Mouse (Mus musculus): ENCODE measurements around the gene Eef1g. TPM values are rescaled to one million over a fixed set of nuclear protein-coding genes. Genes with fewer than 3 reads are reported as not detected.
"Not testable (repeated sequence)": the region's sequence is repeated elsewhere in the genome, so short reads cannot be mapped to it uniquely, and the experiment has no call there.

The Eef1g gene
- polyA plus RNA-seq, 1 experiment from 2014 or later, result 289 TPM

- no peak overlapping the region for H3K27ac ChIP-seq (replicated peaks)
- H3K4me2 ChIP-seq, result no peak overlapping the region
- no peaks in the 10 kb centered on the region for H3K9me3 ChIP-seq
- peaks cover 26% of the 10 kb centered on the region for H3K4me1 ChIP-seq (replicated peaks)
- ATAC-seq (ENCODE audit: low FRiP score, low read depth), result no peak
- H3K9ac ChIP-seq, result no peak overlapping the region
- H3K4me3 ChIP-seq, result no peak overlapping the region
- WGBS, result 95% methylated on average over 7 of the region's 7 CpGs
- H3K27me3 ChIP-seq, result no peaks in the 10 kb centered on the region
- peaks cover 64% of the 10 kb centered on the region for H3K36me3 ChIP-seq
Observed at GRCm38 (mm10) chr19:8946929-8947328, 19.9 kb upstream of the Eef1g start.

- Histone ChIP-seq H3K4me1 (replicated peaks) (peaks cover 26% of the 10 kb centered on the region), H3K4me2 (no peak overlapping the region), H3K27ac (replicated peaks) (no peak overlapping the region), H3K36me3 (peaks cover 65% of the 10 kb centered on the region), H3K4me3 (no peak overlapping the region), H3K9me3 (no peaks in the 10 kb centered on the region), H3K27me3 (no peaks in the 10 kb centered on the region), H3K9ac (no peak overlapping the region)
- ATAC-seq (ENCODE audit: low FRiP score, low read depth), result no peak
- 90% methylated on average over 5 of the region's 5 CpGs for WGBS
Observed at GRCm38 (mm10) chr19:8950190-8950589, 16.7 kb upstream of the Eef1g start.

- Histone ChIP-seq H3K4me2 (no peak overlapping the region), H3K9me3 (no peaks in the 10 kb centered on the region), H3K27me3 (no peaks in the 10 kb centered on the region), H3K9ac (peak overlapping the region; percentile 42; the same call in 1 of the 2 replicates), H3K4me1 (replicated peaks) (peaks cover 29% of the 10 kb centered on the region), H3K4me3 (no peak overlapping the region), H3K27ac (replicated peaks) (peak overlapping the region; percentile 89), H3K36me3 (peaks cover 55% of the 10 kb centered on the region)
- 78% methylated on average over 9 of the region's 9 CpGs for WGBS
- ATAC-seq (ENCODE audit: low FRiP score, low read depth), result no peak
Observed at GRCm38 (mm10) chr19:8952241-8952640, 14.6 kb upstream of the Eef1g start.

- H3K9ac ChIP-seq, result peak within 1 kb of the TSS; percentile 61
- peak within 1 kb of the TSS; percentile 96 for H3K4me2 ChIP-seq
- H3K4me1 ChIP-seq (replicated peaks), result peaks cover 29% of the 10 kb centered on the region
- H3K36me3 ChIP-seq, result peaks cover 51% of the 10 kb centered on the region
- no peaks in the 10 kb centered on the region for H3K27me3 ChIP-seq
- no peaks in the 10 kb centered on the region for H3K9me3 ChIP-seq
- peak within 1 kb of the TSS; percentile 89 for H3K27ac ChIP-seq (replicated peaks)
- 2% methylated on average over 46 of the region's 46 CpGs for WGBS
- peak; percentile 96 for ATAC-seq (ENCODE audit: low FRiP score, low read depth)
- peak within 1 kb of the TSS; percentile 64 for H3K4me3 ChIP-seq
Observed at GRCm38 (mm10) chr19:8953135-8954039, 13.5 kb upstream of the Eef1g start, which contains the start of gene Tut1. Gene Tut1 (plus strand): TSS chr19:8953847.

- peak overlapping the region; percentile 64 for H3K4me3 ChIP-seq
- peak overlapping the region; percentile 96 for H3K4me2 ChIP-seq
- H3K27ac ChIP-seq (replicated peaks), result peak overlapping the region; percentile 89
- no peaks in the 10 kb centered on the region for H3K27me3 ChIP-seq
- H3K9me3 ChIP-seq, result no peaks in the 10 kb centered on the region
- peak overlapping the region; percentile 61 for H3K9ac ChIP-seq
- peaks cover 29% of the 10 kb centered on the region for H3K4me1 ChIP-seq (replicated peaks)
- no peak for ATAC-seq (ENCODE audit: low FRiP score, low read depth)
- WGBS, result 10% methylated on average over 9 of the region's 9 CpGs
- H3K36me3 ChIP-seq, result peaks cover 48% of the 10 kb centered on the region
Observed at GRCm38 (mm10) chr19:8954171-8954570, 12.7 kb upstream of the Eef1g start.

- H3K9ac ChIP-seq, result no peak overlapping the region
- no peak for ATAC-seq (ENCODE audit: low FRiP score, low read depth)
- WGBS, result 91% methylated on average over 2 of the region's 2 CpGs
- H3K9me3 ChIP-seq, result no peaks in the 10 kb centered on the region
- no peak overlapping the region for H3K4me3 ChIP-seq
- peaks cover 79% of the 10 kb centered on the region for H3K36me3 ChIP-seq
- H3K4me1 ChIP-seq (replicated peaks), result peaks cover 9% of the 10 kb centered on the region
- H3K27ac ChIP-seq (replicated peaks), result no peak overlapping the region
- no peaks in the 10 kb centered on the region for H3K27me3 ChIP-seq
- H3K4me2 ChIP-seq, result no peak overlapping the region
Observed at GRCm38 (mm10) chr19:8962256-8962655, 4.6 kb upstream of the Eef1g start.

- H3K9ac ChIP-seq, result no peak overlapping the region
- H3K27me3 ChIP-seq, result no peaks in the 10 kb centered on the region
- ATAC-seq (ENCODE audit: low FRiP score, low read depth), result no peak
- 91% methylated on average over 11 of the region's 11 CpGs for WGBS
- H3K27ac ChIP-seq (replicated peaks), result no peak overlapping the region
- peaks cover 74% of the 10 kb centered on the region for H3K36me3 ChIP-seq
- H3K4me1 ChIP-seq (replicated peaks), result peaks cover 24% of the 10 kb centered on the region
- H3K9me3 ChIP-seq, result no peaks in the 10 kb centered on the region
- no peak overlapping the region for H3K4me2 ChIP-seq
- H3K4me3 ChIP-seq, result no peak overlapping the region
Observed at GRCm38 (mm10) chr19:8965075-8965474, 1.8 kb upstream of the Eef1g start.

- Histone ChIP-seq H3K27me3 (no peaks in the 10 kb centered on the region), H3K4me2 (peak overlapping the region; percentile 68), H3K4me3 (peak overlapping the region; percentile 79), H3K9ac (no peak overlapping the region), H3K9me3 (no peaks in the 10 kb centered on the region), H3K27ac (replicated peaks) (peak overlapping the region; percentile 80; the same call in 1 of the 2 replicates), H3K36me3 (peaks cover 74% of the 10 kb centered on the region), H3K4me1 (replicated peaks) (peaks cover 24% of the 10 kb centered on the region)
- ATAC-seq (ENCODE audit: low FRiP score, low read depth), result no peak
- WGBS, result 84% methylated on average over 8 of the region's 8 CpGs
Observed at GRCm38 (mm10) chr19:8965771-8966170, 1.1 kb upstream of the Eef1g start.

- ATAC-seq (ENCODE audit: low FRiP score, low read depth), result no peak
- peak overlapping the region; percentile 68 for H3K4me2 ChIP-seq
- H3K27ac ChIP-seq (replicated peaks), result peak overlapping the region; percentile 80
- peaks cover 74% of the 10 kb centered on the region for H3K36me3 ChIP-seq
- H3K9me3 ChIP-seq, result no peaks in the 10 kb centered on the region
- peak overlapping the region; percentile 37 for H3K9ac ChIP-seq
- 48% methylated on average over 5 of the region's 5 CpGs for WGBS
- peak overlapping the region; percentile 79 for H3K4me3 ChIP-seq
- H3K27me3 ChIP-seq, result no peaks in the 10 kb centered on the region
- peaks cover 24% of the 10 kb centered on the region for H3K4me1 ChIP-seq (replicated peaks)
Observed at GRCm38 (mm10) chr19:8966198-8966589, 647 bp upstream of the Eef1g start.

GRCm38 (mm10) chr19:8967373-8967743 is 517 bp downstream of the Eef1g start:
- ATAC-seq (ENCODE audit: low FRiP score, low read depth), result 0 out of 2 replicates have a peak, but pooled peaks have one; percentile 2
- peaks cover 74% of the 10 kb centered on the region for H3K36me3 ChIP-seq
- H3K27me3 ChIP-seq, result no peaks in the 10 kb centered on the region

GRCm38 (mm10) chr19:8967893-8968292 is 1.1 kb downstream of the Eef1g start:
- Histone ChIP-seq H3K9me3 (no peaks in the 10 kb centered on the region), H3K4me2 (peak overlapping the region; percentile 68), H3K4me1 (replicated peaks) (peaks cover 24% of the 10 kb centered on the region), H3K9ac (peak overlapping the region; percentile 77), H3K4me3 (peak overlapping the region; percentile 79), H3K27ac (replicated peaks) (peak overlapping the region; percentile 83), H3K27me3 (no peaks in the 10 kb centered on the region), H3K36me3 (peaks cover 74% of the 10 kb centered on the region)
- ATAC-seq (ENCODE audit: low FRiP score, low read depth), result no peak
- WGBS, result 7% methylated on average over 9 of the region's 9 CpGs

More at GRCm38 (mm10) chr19:8967373-8967743, 517 bp downstream of the Eef1g start:
- Histone ChIP-seq H3K9ac (peak overlapping the region; percentile 77), H3K27ac (replicated peaks) (peak overlapping the region; percentile 83), H3K4me2 (peak overlapping the region; percentile 68), H3K4me1 (replicated peaks) (peaks cover 24% of the 10 kb centered on the region), H3K4me3 (peak overlapping the region; percentile 79), H3K9me3 (no peaks in the 10 kb centered on the region)
- 0% methylated on average over 8 of the region's 8 CpGs for WGBS

GRCm38 (mm10) chr19:8972491-8972890 is 5.7 kb downstream of the Eef1g start:
- 91% methylated on average over 8 of the region's 8 CpGs for WGBS
- not testable (repeated sequence) for H3K27ac ChIP-seq (replicated peaks); H3K27me3 ChIP-seq; H3K4me3 ChIP-seq; H3K9me3 ChIP-seq; H3K9ac ChIP-seq; H3K4me2 ChIP-seq; ATAC-seq (ENCODE audit: low FRiP score, low read depth)
- Histone ChIP-seq H3K36me3 (peaks cover 83% of the 10 kb centered on the region), H3K4me1 (replicated peaks) (peaks cover 15% of the 10 kb centered on the region)
